Mouse (Mus musculus) urinary bladder, postnatal 4 days (tissue): ENCODE results near the gene Pramel7.
"Not testable (repeated sequence)": the region's sequence is repeated elsewhere in the genome, so short reads cannot be mapped to it uniquely, and the experiment has no call there.

Experiments
- DNase-seq, 2 experiments: peaks; one replicate each; pipeline ENCODE4 v3.0.0; 2021 to 2022; ENCODE audit warnings: low spot score in 2 of 2

Pramel7 gene

DNA sequence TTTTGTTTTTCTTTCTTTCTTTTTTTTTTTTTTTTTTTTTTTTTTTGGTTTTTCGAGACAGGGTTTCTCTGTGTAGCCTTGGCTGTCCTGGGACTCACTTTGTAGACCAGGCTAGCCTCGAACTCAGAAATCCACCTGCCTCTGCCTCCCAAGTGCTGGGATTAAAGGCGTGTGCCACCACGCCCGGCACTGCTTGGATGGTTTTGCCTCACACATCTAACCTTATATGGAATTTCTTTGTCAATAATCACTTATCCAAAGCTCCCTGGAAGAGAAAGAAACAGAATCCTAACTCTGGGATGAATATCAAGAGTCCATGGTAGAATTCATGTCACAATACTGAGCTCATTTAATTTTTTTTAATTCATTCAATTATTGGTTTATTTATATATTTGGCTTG lies at the start of gene Pramel7:
Gene Pramel7, minus strand, starts transcription at position 101 of the 400 bp plus-strand sequence.
- DNase-seq = not testable (repeated sequence)

DNA sequence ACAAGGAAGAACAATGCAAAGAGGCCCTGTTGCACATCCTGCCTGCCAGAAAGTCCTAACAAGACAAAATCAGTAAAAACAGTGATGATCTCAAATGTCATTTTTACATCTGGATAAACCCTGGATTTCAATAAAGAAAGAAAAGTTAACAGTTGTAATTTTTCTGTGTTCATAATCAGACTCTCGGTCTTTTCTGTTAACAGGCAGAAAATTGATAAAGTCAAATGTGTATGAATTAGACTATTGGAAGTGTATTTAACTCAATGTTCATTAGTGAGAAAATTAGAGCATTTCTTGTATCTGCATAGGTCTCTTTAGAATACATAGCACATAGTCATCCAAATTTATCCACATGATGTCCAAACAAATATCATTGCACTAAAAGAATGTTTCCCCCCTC lies 48.5 kb upstream of the Pramel7 start, which contains the start of gene Olfr1128:
Gene Olfr1128, minus strand, starts transcription at position 101 of the 400 bp plus-strand sequence.
- no peak for DNase-seq

GRCm38 (mm10) chr2:87534826-87535225 lies 37.9 kb upstream of the Pramel7 start:
- no peak for DNase-seq

DNA sequence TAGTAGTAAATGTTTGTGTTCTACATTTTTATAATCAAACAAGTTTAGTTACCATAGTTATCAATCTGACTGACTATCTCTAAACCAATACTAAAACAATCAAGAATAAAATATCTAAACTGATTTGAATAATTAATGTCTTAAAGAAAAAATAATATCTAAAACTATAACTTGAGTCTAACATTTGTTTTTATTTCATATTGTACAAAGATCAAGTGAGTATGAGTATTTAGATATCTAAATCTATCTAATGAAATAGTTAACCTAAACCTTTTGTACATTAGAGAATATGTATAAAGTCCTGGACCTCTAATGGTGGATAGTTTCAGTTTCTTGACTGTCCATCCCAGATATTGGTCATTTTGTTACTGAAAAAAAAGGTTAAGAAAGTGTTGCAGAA lies 34.6 kb upstream of the Pramel7 start, which contains the start of gene Olfr153:
Gene Olfr153, plus strand, starts transcription at position 301 of the 400 bp plus-strand sequence.
- no peak for DNase-seq

- not testable (repeated sequence) for DNase-seq
Observed at GRCm38 (mm10) chr2:87525899-87526616, 29.2 kb upstream of the Pramel7 start.

- no peak for DNase-seq
Observed at GRCm38 (mm10) chr2:87520651-87521050, 23.8 kb upstream of the Pramel7 start.

DNA sequence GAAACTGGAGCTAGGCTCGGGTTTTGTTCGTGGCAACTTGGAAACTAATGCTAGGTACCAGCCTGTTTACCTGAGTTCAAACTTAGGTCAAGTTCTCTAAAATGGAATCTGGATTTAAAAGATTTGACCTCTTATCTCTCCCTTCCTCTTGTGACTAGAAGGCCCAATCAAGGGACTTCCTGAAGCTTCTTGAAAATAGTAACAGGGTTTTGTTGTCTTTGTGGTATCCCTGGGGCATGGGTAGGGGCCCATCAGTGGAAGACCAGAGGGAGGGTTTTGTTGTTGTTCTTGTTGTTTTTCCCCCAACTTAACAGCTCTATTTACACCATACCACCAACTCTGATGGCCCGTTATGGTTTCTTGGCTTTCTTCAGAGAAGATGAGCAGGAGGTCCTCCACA lies 19.7 kb upstream of the Pramel7 start:
- no peak for DNase-seq

DNA sequence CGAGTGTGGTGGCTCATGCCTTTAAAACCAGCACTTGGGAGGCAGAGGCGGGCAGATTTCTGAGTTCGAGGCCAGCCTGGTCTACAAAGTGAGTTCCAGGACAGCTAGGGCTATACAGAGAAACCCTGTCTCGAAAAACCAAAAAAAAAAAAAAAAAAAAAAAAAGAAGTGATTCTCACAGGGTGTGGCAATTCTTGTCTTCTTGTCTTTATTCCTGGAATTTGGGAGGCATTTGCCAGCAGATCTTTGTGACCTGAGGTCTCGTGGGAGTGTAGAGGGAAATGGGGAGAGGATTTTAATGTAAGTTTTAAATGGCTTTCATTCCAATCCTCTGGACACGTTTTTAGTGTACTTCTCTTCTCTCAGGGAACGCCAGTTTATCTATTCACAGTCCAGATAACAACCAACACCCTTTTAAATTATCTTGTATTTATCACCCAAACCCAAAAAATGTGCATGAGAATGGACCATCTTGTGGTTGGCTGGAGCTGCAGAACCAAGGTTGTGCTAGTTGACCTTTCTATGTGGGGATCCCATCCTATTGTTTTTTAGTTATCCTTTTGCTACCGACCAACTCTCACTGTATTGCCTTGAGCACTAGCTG lies 18.7 kb upstream of the Pramel7 start:
- no peak for DNase-seq

GRCm38 (mm10) chr2:87515046-87515445 lies 18.2 kb upstream of the Pramel7 start:
- no peak for DNase-seq

DNA sequence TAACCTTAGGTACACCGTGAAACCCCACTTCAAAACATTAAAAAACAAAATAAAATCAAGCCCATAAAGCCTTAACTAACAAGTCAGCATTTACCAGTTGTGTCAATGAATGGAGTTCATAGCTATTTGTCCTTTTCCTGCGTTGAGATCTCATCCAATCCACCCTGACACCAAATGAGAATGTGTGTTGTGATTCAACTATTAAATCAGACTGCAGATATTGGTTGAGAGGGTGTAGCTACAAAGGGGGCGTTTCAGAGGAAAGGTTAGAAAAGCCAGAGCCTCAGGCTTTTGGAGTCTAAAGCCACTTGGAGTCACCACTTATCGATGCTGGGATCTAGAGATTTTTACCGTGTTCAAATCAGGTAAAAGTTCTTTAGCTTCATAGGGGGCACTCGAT lies 9.4 kb upstream of the Pramel7 start, which contains the start of gene Pramel6:
Gene Pramel6, plus strand, starts transcription at position 301 of the 400 bp plus-strand sequence.
- no peak for DNase-seq

DNA sequence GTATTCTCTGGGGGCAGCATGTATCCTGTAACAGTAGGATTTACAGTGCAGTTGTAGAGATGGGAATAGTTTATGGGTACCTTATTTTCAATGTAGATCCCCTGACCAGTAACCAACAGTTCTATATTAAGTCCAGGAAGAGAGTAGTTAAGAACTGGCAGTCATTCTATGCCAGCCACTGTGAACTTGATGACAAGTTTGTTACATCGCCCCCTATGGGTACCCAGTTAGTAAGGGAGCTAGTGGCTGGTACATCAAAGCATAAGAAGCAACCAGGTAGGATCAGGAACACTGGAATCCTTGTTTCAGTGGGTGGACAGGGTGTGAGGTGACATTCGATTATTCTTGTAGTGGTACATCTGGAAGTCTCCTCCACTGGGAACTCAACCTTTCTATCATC lies 14.6 kb downstream of the Pramel7 start:
- no peak for DNase-seq

GRCm38 (mm10) chr2:87481158-87481557 lies 15.7 kb downstream of the Pramel7 start:
- DNase-seq = no peak

GRCm38 (mm10) chr2:87480207-87480606 lies 16.7 kb downstream of the Pramel7 start:
- no peak for DNase-seq

GRCm38 (mm10) chr2:87461769-87462168 lies 35.1 kb downstream of the Pramel7 start:
- DNase-seq = no peak

- DNase-seq = no peak
Observed at GRCm38 (mm10) chr2:87453662-87454061, 43.2 kb downstream of the Pramel7 start, which contains the start of gene Olfr1126. Olfr1126 (plus strand) TSS chr2:87453962.
